Mouse (Mus musculus) liver, embryonic 14.5 days (tissue): Measurements from ENCODE around the gene Atp6ap1. TPM values are rescaled to one million over a fixed set of nuclear protein-coding genes. Genes with fewer than 3 reads are reported as not detected.

Source experiments
- ATAC-seq: fragments of 200-750 bp; cut with Nextera tagmentation; 2 replicates; pipeline ENCODE4 v1.8.0; 2017; ENCODE audit warnings: moderate number of reproducible peaks, mild to moderate bottlenecking, moderate library complexity; ENCODE audit not compliant: insufficient read depth
- DNase-seq, 3 experiments: peaks; one replicate each; pipeline ENCODE4 v3.0.0-alpha.2; 2012 to 2013; ENCODE audit warnings: low read depth in 3 of 3, low spot score in 3 of 3
- H3K27ac ChIP-seq: fragments of 300-500 bp; sonication (generic); 2 replicates; pipeline ENCODE4 v1.5.1; 2014; ENCODE audit warnings: moderate library complexity, mild to moderate bottlenecking, control low read depth, inconsistent platforms
- H3K27me3 ChIP-seq: fragments of 300-500 bp; sonication (generic); 2 replicates; pipeline ENCODE4 v1.6.1; 2014; ENCODE audit warnings: mild to moderate bottlenecking, low read length, moderate library complexity; ENCODE audit not compliant: control insufficient read depth, insufficient read depth
- H3K36me3 ChIP-seq: fragments of 300-500 bp; sonication (generic); replicated peaks from 2 replicates; pipeline ENCODE4 v1.6.1; 2014; ENCODE audit warnings: low read depth; ENCODE audit not compliant: control insufficient read depth, insufficient read depth
- H3K4me1 ChIP-seq, 2 experiments: fragments of 200-500 bp in 1 of 2; fragments of 300-500 bp in 1 of 2; sonication (generic) in 1 of 2; replicated peaks; 2 replicates each; pipeline ENCODE4 v1.6.1; 2012 to 2014; ENCODE audit warnings: antibody characterized with exemption in 1 of 2, inconsistent platforms in 1 of 2, low read length in 1 of 2; ENCODE audit not compliant: control insufficient read depth in 2 of 2, insufficient read depth in 2 of 2
- H3K4me2 ChIP-seq: fragments of 300-500 bp; sonication (generic); 2 replicates; pipeline ENCODE4 v1.6.1; 2014; ENCODE audit warnings: low read depth, mild to moderate bottlenecking, control low read depth, moderate library complexity
- H3K4me3 ChIP-seq, 2 experiments: fragments of 200-500 bp in 1 of 2; fragments of 300-500 bp in 1 of 2; sonication (generic) in 1 of 2; 2 replicates each; pipeline ENCODE4 v1.5.1; 2012 to 2014; ENCODE audit warnings: low read depth in 2 of 2, low read length in 2 of 2, mild to moderate bottlenecking in 2 of 2, control low read depth in 1 of 2, inconsistent platforms in 1 of 2, moderate library complexity in 1 of 2; ENCODE audit not compliant: insufficient read depth in 1 of 2
- H3K9ac ChIP-seq: fragments of 300-500 bp; sonication (generic); replicated peaks from 2 replicates; pipeline ENCODE4 v1.6.1; 2014; ENCODE audit warnings: mild to moderate bottlenecking, control low read depth, moderate library complexity
- H3K9me3 ChIP-seq: fragments of 300-500 bp; sonication (generic); 2 replicates; pipeline ENCODE4 v1.6.1; 2016; ENCODE audit warnings: low read length, mixed read lengths; ENCODE audit not compliant: control insufficient read depth
- CTCF ChIP-seq: IDR thresholded peaks from 2 replicates; pipeline ENCODE4 v1.5.1; 2016; ENCODE audit warnings: antibody characterized with exemption, low read depth, control low read depth
- EP300 ChIP-seq: IDR thresholded peaks from 2 replicates; pipeline ENCODE4 v1.6.1; 2016; ENCODE audit warnings: antibody characterized with exemption, low read depth
- WGBS: fragments of 180-500 bp; shearing (Covaris S2); extraction: QIAGEN DNeasy Blood & Tissue Kit; methylation state at CpG from one replicate; pipeline ENCODE4 v1.1.7; 2014; ENCODE audit not compliant: insufficient replicate concordance; 5-methylcytosine and 5-hydroxymethylcytosine counted together
- polyA plus RNA-seq, 2 experiments: library from polyadenylated mRNA; depleted of rRNA in 1 of 2; stranded (reverse) in 1 of 2; unstranded in 1 of 2; fragments of >200 nt; fragmentation: Nextera tagmentation in 1 of 2; extraction: Ambion mirVana in 1 of 2; gene quantifications; 2 replicates each; pipeline versions ENCODE4 v1.2.1 to v1.2.3; 2012 to 2014

The Atp6ap1 gene
- polyA plus RNA-seq, 2 experiments, result 54.1 to 64.7 TPM

- WGBS, result 14% methylated on average over 31 of the region's 31 CpGs
- Histone ChIP-seq H3K9ac (peak overlapping the region; percentile 78), H3K4me2 (peak overlapping the region; percentile 57), H3K4me3 (peak overlapping the region; percentile 74), H3K36me3 (no peaks in the 10 kb centered on the region; the same call in 1 of the 2 replicates), H3K9me3 (no peaks in the 10 kb centered on the region), H3K4me1 (peaks cover 0 to 5% of the 10 kb centered on the region in 2 experiments; a peak in 2 of 4 replicates), H3K27me3 (no peaks in the 10 kb centered on the region), H3K27ac (peak overlapping the region; percentile 82)
- TF ChIP-seq EP300 (no peak), CTCF (peak; percentile 17; the same call in 1 of the 2 replicates)
- DNase-seq (no peak), ATAC-seq (peak; percentile 66)
Observed at GRCm38 (mm10) chrX:74254888-74255565, 41.9 kb upstream of the Atp6ap1 start.

GRCm38 (mm10) chrX:74257746-74258145 is 39.2 kb upstream of the Atp6ap1 start:
- no peak overlapping the region for H3K27ac ChIP-seq
- H3K9me3 ChIP-seq, result no peaks in the 10 kb centered on the region
- ATAC-seq (no peak), DNase-seq (no peak)
- H3K4me1 ChIP-seq, result peaks cover 0 to 5% of the 10 kb centered on the region in 2 experiments; a peak in 2 of 4 replicates
- no peaks in the 10 kb centered on the region for H3K27me3 ChIP-seq
- no peak overlapping the region for H3K9ac ChIP-seq
- no peaks in the 10 kb centered on the region; the same call in 1 of the 2 replicates for H3K36me3 ChIP-seq
- H3K4me3 ChIP-seq, result no peak overlapping the region
- no peak overlapping the region for H3K4me2 ChIP-seq
- 62% methylated on average over 3 of the region's 3 CpGs for WGBS
- TF ChIP-seq CTCF (no peak), EP300 (no peak)

GRCm38 (mm10) chrX:74269736-74270061 is 27.2 kb upstream of the Atp6ap1 start:
- ATAC-seq (0 out of 2 replicates have a peak, but pooled peaks have one; percentile 2), DNase-seq (no peak)
- no peaks in the 10 kb centered on the region for H3K27me3 ChIP-seq
- peaks cover 10% of the 10 kb centered on the region; the same call in 1 of the 2 replicates for H3K36me3 ChIP-seq
- TF ChIP-seq EP300 (no peak), CTCF (no peak)
- 31% methylated on average over 3 of the region's 3 CpGs for whole genome bisulfite sequencing
- H3K4me3 ChIP-seq, result peak overlapping the region; percentile 72 to 99
- peak overlapping the region; percentile 75 for H3K4me2 ChIP-seq
- peaks cover 3 to 7% of the 10 kb centered on the region in 2 experiments; a peak in 3 of 4 replicates for H3K4me1 ChIP-seq
- H3K9me3 ChIP-seq, result no peaks in the 10 kb centered on the region
- H3K9ac ChIP-seq, result peak overlapping the region; percentile 71
- H3K27ac ChIP-seq, result peak overlapping the region; percentile 89

- H3K36me3 ChIP-seq, result peaks cover 10% of the 10 kb centered on the region; the same call in 1 of the 2 replicates
- WGBS, result 13% methylated on average over 42 of the region's 42 CpGs
Observed at GRCm38 (mm10) chrX:74270062-74270901, 26.6 kb upstream of the Atp6ap1 start, which contains the start of gene Rpl10. TSS of gene Rpl10 (plus strand) at chrX:74270812.

More at GRCm38 (mm10) chrX:74270062-74270901, 26.6 kb upstream of the Atp6ap1 start, which contains the start of gene Rpl10:
- DNase-seq (peak; percentile 91 to 93 (median 93)), ATAC-seq (peak; percentile 92)
- H3K9me3 ChIP-seq, result no peaks in the 10 kb centered on the region
- TF ChIP-seq CTCF (peak; percentile 60), EP300 (peak; percentile 31)
- no peaks in the 10 kb centered on the region for H3K27me3 ChIP-seq
- peak within 1 kb of the TSS; percentile 72 to 99 for H3K4me3 ChIP-seq
- peak within 1 kb of the TSS; percentile 88 for H3K9ac ChIP-seq
- peak within 1 kb of the TSS; percentile 75 for H3K4me2 ChIP-seq
- H3K27ac ChIP-seq, result peak within 1 kb of the TSS; percentile 89
- H3K4me1 ChIP-seq, result peaks cover 3 to 7% of the 10 kb centered on the region in 2 experiments; a peak in 3 of 4 replicates
